Mouse (Mus musculus) layer of hippocampus, adult 2 months (tissue): ENCODE data around the gene Lrrc30. TPM values are rescaled to one million over a fixed set of nuclear protein-coding genes. Genes with fewer than 3 reads are reported as not detected.

Experiments used
- DNase-seq, 2 experiments: peaks; one replicate each; pipeline ENCODE4 v3.0.0; 2022; ENCODE audit warnings: low spot score in 2 of 2
- H3K27ac ChIP-seq: fragments of 200-600 bp; 2 replicates; pipeline ENCODE4 v1.8.1; 2022
- H3K4me3 ChIP-seq: fragments of 200-600 bp; 2 replicates; pipeline ENCODE4 v1.8.1; 2022; ENCODE audit warnings: mild to moderate bottlenecking
- CTCF ChIP-seq: fragments of 200-600 bp; conservative IDR thresholded peaks from 2 replicates; pipeline ENCODE4 v1.8.1; 2022; ENCODE audit warnings: antibody characterized with exemption, mild to moderate bottlenecking, moderate library complexity
- long read RNA-seq, 2 experiments: library from polyadenylated mRNA; stranded (forward); transcript quantifications; one replicate each; pipeline ENCODE4 v2.0.0; 2021; ENCODE audit warnings: borderline mapping rate in 2 of 2
- total RNA-seq, 2 experiments: library from RNA; stranded (reverse); gene quantifications; 2 replicates each; pipeline ENCODE4 v1.2.3; 2021

The Lrrc30 gene
- total RNA-seq = not detected
- long read RNA-seq, experiment 1 = 0 reads
- long read RNA-seq, experiment 2 = 0 reads

- Histone ChIP-seq H3K4me3 (no peak within 1 kb of the TSS), H3K27ac (no peak within 1 kb of the TSS)
- no peak for TF ChIP-seq CTCF
- DNase-seq = no peak
Measured at GRCm38 (mm10) chr17:67632676-67633339, at the start of gene Lrrc30. TSS of gene Lrrc30 (minus strand) at chr17:67632723.

- Histone ChIP-seq H3K4me3 (no peak overlapping the region), H3K27ac (no peak overlapping the region)
- no peak for TF ChIP-seq CTCF
- DNase-seq = no peak
Measured at GRCm38 (mm10) chr17:67681084-67681483, 48.6 kb upstream of the Lrrc30 start.

- no peak for DNase-seq
- no peak for TF ChIP-seq CTCF
- no peak overlapping the region for H3K27ac ChIP-seq
Measured at GRCm38 (mm10) chr17:67678576-67678975, 46.1 kb upstream of the Lrrc30 start.

GRCm38 (mm10) chr17:67667981-67668380 is 35.5 kb upstream of the Lrrc30 start:
- peak; percentile 92 for TF ChIP-seq CTCF
- no peak overlapping the region for H3K4me3 ChIP-seq
- no peak overlapping the region for H3K27ac ChIP-seq
- peak; percentile 42 to 68 for DNase-seq

More at GRCm38 (mm10) chr17:67678576-67678975, 46.1 kb upstream of the Lrrc30 start:
- H3K4me3 ChIP-seq = no peak overlapping the region

GRCm38 (mm10) chr17:67666981-67667380 is 34.5 kb upstream of the Lrrc30 start:
- TF ChIP-seq CTCF = no peak
- Histone ChIP-seq H3K27ac (no peak overlapping the region), H3K4me3 (no peak overlapping the region)
- DNase-seq = no peak

GRCm38 (mm10) chr17:67664299-67664698 is 31.8 kb upstream of the Lrrc30 start:
- Histone ChIP-seq H3K27ac (no peak overlapping the region), H3K4me3 (no peak overlapping the region)
- DNase-seq = no peak
- TF ChIP-seq CTCF = no peak

- peak; percentile 51 to 67 for DNase-seq
- TF ChIP-seq CTCF = peak; percentile 98
- no peak overlapping the region for H3K4me3 ChIP-seq
- no peak overlapping the region for H3K27ac ChIP-seq
Measured at GRCm38 (mm10) chr17:67651506-67651905, 19.0 kb upstream of the Lrrc30 start.

- Histone ChIP-seq H3K4me3 (no peak overlapping the region), H3K27ac (no peak overlapping the region)
- TF ChIP-seq CTCF = no peak
- DNase-seq = no peak
Measured at GRCm38 (mm10) chr17:67641627-67642026, 9.1 kb upstream of the Lrrc30 start.

GRCm38 (mm10) chr17:67638119-67638810 is 5.7 kb upstream of the Lrrc30 start:
- no peak for DNase-seq
- Histone ChIP-seq H3K27ac (no peak overlapping the region), H3K4me3 (no peak overlapping the region)
- TF ChIP-seq CTCF = no peak

GRCm38 (mm10) chr17:67636951-67637350 is 4.4 kb upstream of the Lrrc30 start:
- H3K4me3 ChIP-seq = no peak overlapping the region
- DNase-seq = no peak
- no peak overlapping the region for H3K27ac ChIP-seq
- TF ChIP-seq CTCF = no peak

- no peak for DNase-seq
- Histone ChIP-seq H3K27ac (no peak overlapping the region), H3K4me3 (no peak overlapping the region)
- TF ChIP-seq CTCF = peak; percentile 44
Measured at GRCm38 (mm10) chr17:67636304-67636703, 3.8 kb upstream of the Lrrc30 start.

GRCm38 (mm10) chr17:67629746-67630145 is 2.8 kb downstream of the Lrrc30 start:
- TF ChIP-seq CTCF = no peak
- Histone ChIP-seq H3K4me3 (no peak overlapping the region), H3K27ac (no peak overlapping the region)
- DNase-seq = no peak

GRCm38 (mm10) chr17:67629211-67629657 is 3.3 kb downstream of the Lrrc30 start:
- DNase-seq = no peak
- Histone ChIP-seq H3K4me3 (no peak overlapping the region), H3K27ac (no peak overlapping the region)
- TF ChIP-seq CTCF = no peak

GRCm38 (mm10) chr17:67628475-67628874 is 4.0 kb downstream of the Lrrc30 start:
- no peak overlapping the region for H3K4me3 ChIP-seq
- H3K27ac ChIP-seq = no peak overlapping the region
- TF ChIP-seq CTCF = no peak
- no peak for DNase-seq
